Mouse (Mus musculus): ENCODE measurements at regions not wholly inside any gene's neighbourhood (a gene's known extent, or its start where the extent isn't known, plus 50 kb on each side); places are given as distances from the start of the nearest gene placed in this dataset.
"Not testable (repeated sequence)": the region's sequence is repeated elsewhere in the genome, so short reads cannot be mapped to it uniquely, and the experiment has no call there.

GRCm38 (mm10) chr17:58820588-58821195, 170.5 kb downstream of the Pdzph1 start:
- no peak for DNase-seq

GRCm38 (mm10) chr17:58819339-58819738, 171.8 kb downstream of the Pdzph1 start:
- no peak for DNase-seq

GRCm38 (mm10) chr17:58775451-58775850, 215.7 kb downstream of the Pdzph1 start:
- DNase-seq: not testable (repeated sequence)

GRCm38 (mm10) chr17:58773595-58773994, 217.6 kb downstream of the Pdzph1 start:
- no peak for DNase-seq

- no peak for DNase-seq
These were observed 226.0 kb downstream of the Pdzph1 start for GRCm38 (mm10) chr17:58765141-58765540.

GRCm38 (mm10) chr17:58749000-58749399, 242.2 kb downstream of the Pdzph1 start:
- peak; percentile 2 for DNase-seq

GRCm38 (mm10) chr17:58748264-58748663, 242.9 kb downstream of the Pdzph1 start:
- no peak for DNase-seq

GRCm38 (mm10) chr17:58710748-58711478, 280.3 kb downstream of the Pdzph1 start:
- no peak for DNase-seq

GRCm38 (mm10) chr17:58690211-58690610, 301.0 kb downstream of the Pdzph1 start:
- no peak for DNase-seq

GRCm38 (mm10) chr17:58672291-58672690, 318.9 kb downstream of the Pdzph1 start:
- no peak for DNase-seq

- no peak for DNase-seq
These were observed 323.1 kb downstream of the Pdzph1 start for GRCm38 (mm10) chr17:58668036-58668435.

GRCm38 (mm10) chr17:58643793-58644192, 347.4 kb downstream of the Pdzph1 start:
- DNase-seq: no peak

- no peak for DNase-seq
These were observed 348.9 kb downstream of the Pdzph1 start for GRCm38 (mm10) chr17:58642273-58642672.

- DNase-seq: no peak
These were observed 392.3 kb downstream of the Pdzph1 start for GRCm38 (mm10) chr17:58598911-58599310.

GRCm38 (mm10) chr17:58596661-58597060, 394.5 kb downstream of the Pdzph1 start:
- no peak for DNase-seq

GRCm38 (mm10) chr17:58587946-58588345, 403.2 kb downstream of the Pdzph1 start:
- DNase-seq: no peak

GRCm38 (mm10) chr17:58572885-58573284, 418.3 kb downstream of the Pdzph1 start:
- DNase-seq: no peak
